Mouse (Mus musculus): ENCODE data around the gene Gm36028. TPM values are rescaled to one million over a fixed set of nuclear protein-coding genes. Genes with fewer than 3 reads are reported as not detected.

Gm36028 gene
- total RNA-seq, 2 experiments from 2014 or later: 0.25 to 0.28 TPM

- no peak for DNase-seq (ENCODE audit: low spot score in 2 of 2)
Observed at GRCm38 (mm10) chr16:37863876-37864275, 2.9 kb upstream of the Gm36028 start.

- DNase-seq (ENCODE audit: low spot score in 2 of 2): no peak
Observed at GRCm38 (mm10) chr16:37860213-37860612, 733 bp downstream of the Gm36028 start.

- no peak for DNase-seq (ENCODE audit: low spot score in 2 of 2)
Observed at GRCm38 (mm10) chr16:37857495-37857894, 3.5 kb downstream of the Gm36028 start.

DNA sequence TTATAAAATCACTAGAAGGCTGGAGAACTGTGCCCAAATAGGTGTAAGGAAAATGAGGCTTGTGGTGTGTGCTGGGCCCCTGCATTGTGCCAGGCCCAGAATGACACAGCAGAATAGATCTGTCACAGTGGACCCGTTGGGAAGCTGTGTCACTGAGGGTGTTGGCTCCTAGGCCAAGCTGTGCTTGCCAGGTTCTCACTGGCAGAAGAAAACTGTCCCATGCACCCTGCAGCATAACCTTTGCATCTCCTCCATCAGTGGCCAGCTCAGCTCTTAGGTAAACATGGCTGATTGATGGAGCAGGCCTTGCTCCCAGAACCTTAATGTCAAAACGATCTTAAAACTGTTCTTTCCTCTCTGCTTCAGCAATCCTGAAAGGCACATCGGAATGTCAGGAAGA, 4.6 kb downstream of the Gm36028 start:
- DNase-seq (ENCODE audit: low spot score in 2 of 2): no peak

- no peak for DNase-seq (ENCODE audit: low spot score in 2 of 2)
Observed at GRCm38 (mm10) chr16:37855583-37855982, 5.4 kb downstream of the Gm36028 start.

DNA sequence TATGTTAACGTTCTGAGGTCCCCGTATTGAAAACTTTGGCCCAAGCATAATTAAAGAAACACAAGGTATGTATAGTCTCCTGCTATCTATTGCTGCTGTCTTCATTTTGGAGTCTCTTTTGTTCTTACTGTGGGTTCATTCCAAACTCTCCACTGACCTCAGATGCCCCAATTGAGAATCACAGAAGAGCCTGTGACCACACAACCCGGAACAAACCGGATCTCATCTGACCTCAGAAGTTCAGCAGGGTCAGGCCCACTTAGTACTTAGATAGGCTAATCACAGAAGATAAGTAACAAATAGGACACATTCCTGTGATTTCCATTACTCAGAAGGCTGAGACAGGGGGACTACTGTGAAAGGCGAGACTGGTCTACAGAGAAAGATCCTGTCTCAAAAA, 6.4 kb downstream of the Gm36028 start:
- no peak for DNase-seq (ENCODE audit: low spot score in 2 of 2)

DNA sequence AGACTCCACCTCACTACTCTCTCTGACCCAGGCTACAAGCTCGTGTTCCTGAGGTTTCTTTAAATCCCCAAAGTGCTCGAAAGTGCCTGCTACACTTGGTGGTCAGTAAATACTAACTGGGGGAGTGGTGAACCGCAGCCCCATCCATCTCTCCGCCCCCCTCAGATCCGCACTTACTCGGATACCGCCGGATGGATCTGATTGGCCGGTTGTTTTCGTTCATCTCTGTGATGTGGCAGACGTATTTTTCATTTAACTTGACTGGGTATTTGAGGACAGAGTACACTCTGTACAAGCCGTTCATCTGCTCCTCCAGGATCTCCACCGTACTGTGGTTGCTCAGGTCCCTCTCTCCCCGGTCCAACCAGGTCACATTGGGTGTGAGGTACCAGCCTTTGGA, 6.9 kb downstream of the Gm36028 start:
- no peak for DNase-seq (ENCODE audit: low spot score in 2 of 2)

- no peak for DNase-seq (ENCODE audit: low spot score in 2 of 2)
Observed at GRCm38 (mm10) chr16:37853279-37853678, 7.7 kb downstream of the Gm36028 start.

DNA sequence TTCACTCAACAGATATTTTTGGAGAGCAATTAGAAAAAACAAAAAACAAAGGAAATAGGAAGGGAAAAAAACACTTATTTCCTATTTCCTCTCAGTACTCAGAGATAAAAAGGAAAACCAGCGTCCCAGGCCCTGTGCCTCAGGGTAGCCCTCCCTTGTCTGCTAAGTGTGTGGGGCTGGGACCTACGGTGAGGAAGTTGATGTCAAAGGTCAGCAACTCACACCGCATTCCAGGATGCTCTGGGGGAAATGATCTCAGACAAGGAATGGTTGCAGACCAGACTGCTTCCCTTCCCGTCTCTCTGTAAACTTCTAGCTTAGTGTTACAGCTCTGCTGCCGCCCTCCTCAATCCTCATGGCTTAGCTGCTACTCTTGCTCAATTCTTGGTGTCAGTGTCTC, 9.6 kb downstream of the Gm36028 start:
- DNase-seq (ENCODE audit: low spot score in 2 of 2): no peak

DNA sequence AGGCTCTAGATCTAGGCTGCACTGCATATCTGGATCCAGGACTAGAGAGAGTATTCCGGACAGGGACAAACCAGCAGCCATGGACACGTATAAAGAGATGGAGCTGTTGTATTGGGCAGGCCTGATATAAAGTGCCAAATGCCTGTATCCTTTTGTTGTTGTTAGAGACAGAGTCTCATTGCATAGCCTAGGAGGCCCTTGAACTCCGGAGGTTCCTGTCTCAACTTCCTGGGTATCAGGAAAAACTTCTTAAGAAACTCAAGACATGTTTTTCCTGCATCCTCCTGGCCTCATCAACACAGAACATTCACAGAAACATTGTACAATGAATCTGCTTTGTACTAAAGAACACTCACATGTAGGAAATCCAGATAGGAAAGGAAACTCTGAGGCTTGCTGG, 13.9 kb downstream of the Gm36028 start:
- DNase-seq (ENCODE audit: low spot score in 2 of 2): no peak

DNA sequence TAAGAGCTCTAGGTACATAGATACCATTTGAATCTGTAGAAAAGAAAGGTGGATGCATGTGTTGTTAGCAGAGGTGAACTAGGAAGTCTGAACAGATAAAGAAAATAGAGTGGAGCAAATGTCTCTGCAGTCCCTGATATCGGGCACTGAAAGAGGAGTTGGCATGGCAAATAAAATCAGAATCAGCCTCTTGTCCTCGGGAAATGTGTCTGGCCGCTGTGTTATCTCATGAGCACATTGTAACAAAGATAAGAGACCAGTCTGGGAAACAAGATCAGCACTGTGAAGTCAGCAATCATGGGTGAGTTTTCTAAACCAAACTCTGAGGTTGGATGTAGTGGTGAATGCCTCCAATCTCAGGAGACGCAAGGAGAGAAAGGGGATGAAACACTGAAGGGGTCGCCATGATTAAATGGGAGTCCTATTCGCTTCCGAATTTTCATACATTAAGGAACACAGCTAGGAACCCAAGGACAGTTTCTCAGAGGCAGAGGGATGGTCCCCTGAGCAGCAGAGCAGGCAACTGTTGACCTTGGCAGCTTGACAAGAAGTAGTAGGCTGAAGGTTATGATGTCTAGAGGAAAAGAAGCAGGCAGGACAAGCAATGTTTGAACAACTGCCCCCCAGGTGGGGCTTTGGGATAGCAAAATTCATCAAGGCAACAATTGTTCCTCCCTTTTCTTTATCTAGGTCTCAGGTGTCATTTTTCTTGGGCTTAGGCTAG, 15.6 kb downstream of the Gm36028 start:
- no peak for DNase-seq (ENCODE audit: low spot score in 2 of 2)

- no peak for DNase-seq (ENCODE audit: low spot score in 2 of 2)
Observed at GRCm38 (mm10) chr16:37843740-37844139, 17.2 kb downstream of the Gm36028 start.

DNA sequence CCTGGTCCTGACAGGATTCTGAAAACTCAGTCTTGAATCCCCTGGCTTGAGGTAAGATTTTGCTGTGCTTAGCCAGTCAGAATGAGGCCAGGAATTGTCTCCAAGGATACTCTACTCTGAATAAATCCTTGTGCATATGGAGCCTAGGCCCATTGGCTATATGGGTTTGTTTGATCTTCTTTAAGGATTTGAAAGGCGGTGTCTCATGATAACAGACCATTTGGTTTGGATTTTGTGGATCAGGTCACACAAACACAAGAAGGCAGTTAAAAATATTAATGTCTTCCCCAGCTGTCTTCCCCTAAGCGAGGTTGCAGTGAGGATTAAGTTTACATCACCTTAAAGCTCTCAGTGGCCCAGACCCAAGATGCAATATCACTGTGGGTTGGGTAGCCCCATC, 18.5 kb downstream of the Gm36028 start:
- no peak for DNase-seq (ENCODE audit: low spot score in 2 of 2)

DNA sequence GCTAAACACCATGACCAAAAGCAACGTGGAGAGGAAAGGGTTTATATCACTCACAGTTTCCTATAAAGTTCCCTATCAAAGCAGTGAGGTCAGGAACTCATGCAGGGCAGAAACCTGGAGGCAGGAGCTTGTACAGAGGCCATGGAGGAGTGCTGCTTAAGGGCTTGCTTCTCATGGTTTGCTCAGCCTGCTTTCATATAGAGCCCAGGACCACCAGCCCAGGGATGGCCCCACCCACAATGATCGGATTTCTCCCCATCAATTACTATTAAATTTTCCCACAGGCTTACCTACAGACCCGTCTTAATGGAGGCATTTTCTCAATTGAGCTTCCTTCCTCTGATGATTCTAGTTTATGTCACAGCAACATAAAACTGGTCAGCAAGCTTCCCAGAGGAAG, 23.4 kb downstream of the Gm36028 start:
- no peak for DNase-seq (ENCODE audit: low spot score in 2 of 2)

DNA sequence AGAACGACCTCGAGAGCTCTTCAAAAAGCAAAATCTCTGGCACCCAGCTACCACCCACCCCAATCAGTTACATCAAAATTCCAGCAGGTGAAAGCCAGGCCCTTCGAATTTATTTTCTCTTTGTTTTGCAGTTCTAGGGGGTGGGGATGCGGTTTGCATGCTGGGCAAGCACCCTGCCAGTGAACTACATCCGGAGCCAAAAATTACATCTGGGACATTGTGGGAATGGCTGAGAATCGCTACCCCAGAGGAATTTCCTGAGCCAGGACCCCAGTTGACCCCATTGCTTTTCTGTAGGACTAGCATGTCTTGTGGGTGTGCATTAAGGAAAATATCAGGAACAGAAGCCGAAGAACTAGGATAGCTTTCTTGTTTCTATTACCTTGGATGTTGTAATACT, 29.9 kb downstream of the Gm36028 start:
- DNase-seq (ENCODE audit: low spot score in 2 of 2): no peak

GRCm38 (mm10) chr16:37826286-37826685, 34.7 kb downstream of the Gm36028 start:
- no peak for DNase-seq (ENCODE audit: low spot score in 2 of 2)

GRCm38 (mm10) chr16:37824778-37825505, 36.0 kb downstream of the Gm36028 start:
- DNase-seq (ENCODE audit: low spot score in 2 of 2): no peak

GRCm38 (mm10) chr16:37823949-37824348, 37.0 kb downstream of the Gm36028 start:
- no peak for DNase-seq (ENCODE audit: low spot score in 2 of 2)

- no peak for DNase-seq (ENCODE audit: low spot score in 2 of 2)
Observed at GRCm38 (mm10) chr16:37817986-37818385, 43.0 kb downstream of the Gm36028 start.

- DNase-seq (ENCODE audit: low spot score in 2 of 2): peak; percentile 21 to 54
Observed at GRCm38 (mm10) chr16:37814383-37814971, 46.5 kb downstream of the Gm36028 start.

- no peak for DNase-seq (ENCODE audit: low spot score in 2 of 2)
Observed at GRCm38 (mm10) chr16:37813691-37814382, 47.1 kb downstream of the Gm36028 start.

DNA sequence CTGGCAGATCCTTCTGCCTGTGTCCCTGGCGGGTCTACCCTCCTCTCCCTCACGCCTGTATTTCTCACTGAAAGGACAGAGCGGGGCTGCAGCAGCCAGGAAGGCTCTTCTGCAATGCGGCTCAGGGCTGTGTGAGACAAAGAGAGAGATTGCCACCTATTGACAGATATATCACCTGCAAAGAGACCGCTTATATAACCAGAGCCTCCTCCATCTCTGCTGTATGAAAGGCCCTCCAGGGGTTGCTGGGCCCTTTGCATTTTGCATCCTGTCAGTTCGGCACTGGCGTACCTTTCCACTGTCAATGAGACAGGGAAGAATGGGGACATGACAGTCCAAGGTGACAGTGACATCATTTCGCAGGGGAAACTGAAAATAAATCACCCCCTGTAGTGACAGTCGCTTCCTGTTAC, 48.5 kb downstream of the Gm36028 start:
- DNase-seq (ENCODE audit: low spot score in 2 of 2): no peak

Measured in adrenal gland, postnatal 4 days (tissue).